Mouse (Mus musculus): ENCODE measurements around the gene Arl14ep.

Arl14ep gene

DNA sequence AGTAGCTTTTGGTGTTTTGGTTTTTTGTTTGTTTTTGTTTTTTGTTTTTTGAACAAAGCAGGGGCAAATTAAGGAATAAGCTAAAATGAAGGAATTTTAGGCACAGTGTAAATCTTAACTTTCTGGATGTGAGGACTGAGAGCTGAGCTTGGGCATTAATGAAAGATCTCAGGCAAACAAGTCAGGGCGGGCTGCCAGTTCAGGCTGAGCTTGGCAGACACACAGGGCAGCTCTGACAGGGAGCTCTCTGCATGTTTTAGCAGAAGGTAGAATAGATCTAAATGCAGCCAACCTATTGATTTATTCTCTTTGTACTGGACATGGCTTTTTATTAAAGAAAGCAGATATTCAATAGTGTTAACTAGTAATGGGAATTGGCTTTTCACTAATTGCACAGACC is 31.8 kb downstream of the Arl14ep start:
- DNase-seq, result no peak

DNA sequence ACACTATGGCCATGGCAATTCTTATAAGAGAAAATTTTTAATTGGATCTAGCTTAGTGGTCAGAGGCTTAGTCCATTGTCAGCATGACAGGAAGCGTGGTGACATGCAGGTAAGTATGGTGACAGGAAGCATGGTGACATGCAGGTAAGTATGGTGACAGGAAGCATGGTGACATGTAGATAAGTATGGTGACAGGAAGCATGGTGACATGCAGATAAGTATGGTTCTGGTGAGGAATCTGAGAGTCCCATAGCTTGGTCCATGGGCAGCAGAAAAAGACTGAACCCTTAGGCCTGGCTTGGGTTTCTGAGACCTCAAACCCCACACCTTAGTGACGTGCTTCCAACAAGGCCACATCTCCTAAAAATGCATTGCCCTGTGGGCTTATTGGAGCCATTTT is 38.5 kb downstream of the Arl14ep start:
- no peak for DNase-seq

DNA sequence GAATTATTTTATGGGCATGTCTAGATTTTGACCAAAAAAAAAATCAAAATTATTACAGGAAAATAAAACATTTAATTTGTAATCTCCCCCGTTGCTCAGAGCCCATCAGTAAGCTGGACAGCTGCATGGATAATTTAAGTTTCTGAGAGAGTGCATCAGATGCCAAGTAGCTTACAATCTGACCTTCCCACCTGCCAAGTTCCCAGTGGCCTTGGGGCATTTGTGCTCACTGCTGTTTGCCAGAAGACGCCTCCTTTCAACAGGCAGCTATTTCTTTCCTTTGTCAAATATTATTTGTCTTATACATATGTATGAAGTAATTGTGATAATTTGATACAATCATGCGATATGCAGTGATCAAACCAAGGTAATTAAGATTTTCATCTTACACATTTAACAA is 44.3 kb downstream of the Arl14ep start:
- DNase-seq, result no peak
